13 mouse cellular contexts compared by ENCODE assay signal in the genomic region with DNA sequence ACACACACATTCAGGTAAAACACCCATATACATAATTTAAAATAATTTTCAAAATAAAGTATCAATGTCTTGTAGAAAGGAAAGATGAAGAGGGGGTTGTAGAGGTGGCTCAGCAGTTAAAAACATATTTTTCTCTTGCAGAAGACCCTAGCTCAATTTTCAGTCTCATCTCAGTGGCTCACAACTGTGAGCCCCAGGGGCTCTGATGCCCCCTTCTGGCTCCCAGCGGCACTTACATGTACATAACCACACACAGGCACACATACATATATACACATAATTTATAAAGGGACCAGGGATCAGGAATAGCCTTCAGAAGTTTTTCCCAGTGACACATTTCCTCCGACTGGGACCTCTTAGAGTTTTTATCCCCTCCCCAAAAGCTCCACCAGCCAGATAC. TPM values are rescaled to one million over a fixed set of nuclear protein-coding genes. Genes with fewer than 3 reads are reported as not detected.
DNase-seq lines count a peak whose midpoint lies in the region; ATAC-seq and TF ChIP-seq lines count a peak whose summit lies in the region.
"Had no signal": no experiment of that assay in that cellular context is flagged by ENCODE, and none has a peak within 500 bp of the region (broad histone marks: within the 10 kb centered on the region; RNA-seq: fewer than 3 reads in every experiment).

No protein-coding gene starts in this region.

- H3K4me3 ChIP-seq in heart, embryonic 15.5 days = no peak overlapping the region
- H3K4me3 ChIP-seq in lung, embryonic 15.5 days = no peak overlapping the region
- H3K4me3 ChIP-seq in heart, postnatal 0 days (ENCODE audit: low read depth, low read length) = no peak overlapping the region
- no peak overlapping the region for H3K4me3 ChIP-seq in stomach, postnatal 0 days (ENCODE audit: low read depth, low read length)
- H3K4me3 ChIP-seq: forebrain, embryonic 12.5 days had no signal

- no peak for ATAC-seq in heart, embryonic 15.5 days (replicated peaks; ENCODE audit: insufficient number of reproducible peaks, insufficient read depth, low FRiP score, low read depth)
- ATAC-seq in lung, embryonic 15.5 days (ENCODE audit: borderline replicate concordance, extremely low read depth, low FRiP score, low TSS enrichment) = no peak
- no peak for ATAC-seq in heart, postnatal 0 days (ENCODE audit: insufficient read depth, low read depth)
- no peak for ATAC-seq in stomach, postnatal 0 days (ENCODE audit: low FRiP score, low TSS enrichment)

- H3K9me3 ChIP-seq in heart, embryonic 15.5 days (replicated peaks) = no peaks in the 10 kb centered on the region
- no peaks in the 10 kb centered on the region for H3K9me3 ChIP-seq in lung, embryonic 15.5 days
- H3K9me3 ChIP-seq in heart, postnatal 0 days (replicated peaks; ENCODE audit: control insufficient read depth, low read length) = no peaks in the 10 kb centered on the region
- no peaks in the 10 kb centered on the region for H3K9me3 ChIP-seq in stomach, postnatal 0 days (ENCODE audit: control insufficient read depth, low read length)
- H3K9me3 ChIP-seq: forebrain, embryonic 12.5 days; limb, embryonic 12.5 days had no signal

- H3K9ac ChIP-seq in heart, embryonic 15.5 days = no peak overlapping the region
- no peak overlapping the region for H3K9ac ChIP-seq in lung, embryonic 15.5 days
- H3K9ac ChIP-seq in heart, postnatal 0 days (replicated peaks; ENCODE audit: low read depth, low read length) = no peak overlapping the region
- no peak overlapping the region for H3K9ac ChIP-seq in stomach, postnatal 0 days (ENCODE audit: low read length)
- H3K9ac ChIP-seq: forebrain, embryonic 12.5 days; limb, embryonic 12.5 days had no signal

- no peak for TF ChIP-seq EP300 in heart, postnatal 0 days (IDR thresholded peaks at IDR 0.05; ENCODE audit: low read depth)
- TF ChIP-seq EP300 in stomach, postnatal 0 days (optimal IDR thresholded peaks at IDR 0.05) = no peak

- intact Hi-C loops in heart, postnatal 10 days (cut with DNase I) = loop anchor here (5.0 kb wide), 3 partner anchors 35 to 145 kb away; no protein-coding TSS in a partner anchor

- 0 out of 2 replicates have a peak, but pooled peaks have one; percentile 6 for TF ChIP-seq CTCF in heart, postnatal 0 days (IDR thresholded peaks at IDR 0.05; ENCODE audit: low read depth)
- peak; percentile 33 for TF ChIP-seq CTCF in stomach, postnatal 0 days (IDR thresholded peaks at IDR 0.05; ENCODE audit: low read depth)

- no peaks in the 10 kb centered on the region for H3K27me3 ChIP-seq in heart, embryonic 15.5 days
- H3K27me3 ChIP-seq in lung, embryonic 15.5 days = no peaks in the 10 kb centered on the region
- H3K27me3 ChIP-seq in heart, postnatal 0 days (ENCODE audit: control insufficient read depth, insufficient read depth, low read length) = no peaks in the 10 kb centered on the region
- no peaks in the 10 kb centered on the region for H3K27me3 ChIP-seq in stomach, postnatal 0 days (ENCODE audit: control insufficient read depth, insufficient read depth, low read length)
- H3K27me3 ChIP-seq: forebrain, embryonic 12.5 days had no signal

- peak overlapping the region; percentile 79 for H3K27ac ChIP-seq in heart, embryonic 15.5 days
- peak overlapping the region; percentile 87 for H3K27ac ChIP-seq in lung, embryonic 15.5 days
- H3K27ac ChIP-seq in heart, postnatal 0 days (ENCODE audit: low read depth) = peak overlapping the region; percentile 75
- H3K27ac ChIP-seq in stomach, postnatal 0 days (replicated peaks) = no peak overlapping the region
- H3K27ac ChIP-seq: forebrain, embryonic 12.5 days had no signal

- no peaks in the 10 kb centered on the region for H3K36me3 ChIP-seq in heart, embryonic 15.5 days
- no peaks in the 10 kb centered on the region for H3K36me3 ChIP-seq in lung, embryonic 15.5 days
- no peaks in the 10 kb centered on the region for H3K36me3 ChIP-seq in heart, postnatal 0 days (replicated peaks; ENCODE audit: control insufficient read depth, insufficient read depth, low read length)
- no peaks in the 10 kb centered on the region for H3K36me3 ChIP-seq in stomach, postnatal 0 days (ENCODE audit: control insufficient read depth, insufficient read depth, low read length)
- H3K36me3 ChIP-seq: forebrain, embryonic 12.5 days; limb, embryonic 12.5 days had no signal

- DNase-seq in heart, postnatal 10 days = no peak
- no peak for DNase-seq in lung, postnatal 25 days (ENCODE audit: low spot score)
- DNase-seq in heart, postnatal 0 days (ENCODE audit: low spot score) = no peak
- no peak for DNase-seq in stomach, postnatal 0 days (ENCODE audit: low spot score)
- no peak for DNase-seq in adrenal gland, postnatal 14 days
- DNase-seq: cerebellum, adult 2 months; kidney, adult 2 months had no signal

- H3K4me2 ChIP-seq in heart, embryonic 15.5 days = no peak overlapping the region
- H3K4me2 ChIP-seq in lung, embryonic 15.5 days = no peak overlapping the region
- H3K4me2 ChIP-seq in heart, postnatal 0 days (ENCODE audit: low read depth, low read length) = no peak overlapping the region
- no peak overlapping the region for H3K4me2 ChIP-seq in stomach, postnatal 0 days (replicated peaks; ENCODE audit: low read depth)
- H3K4me2 ChIP-seq: forebrain, embryonic 12.5 days had no signal

- WGBS in heart, embryonic 15.5 days = 90% methylated on average over 2 of the region's 2 CpGs
- WGBS in lung, embryonic 15.5 days = 91% methylated on average over 2 of the region's 2 CpGs
- WGBS in heart, postnatal 0 days = 92% methylated on average over 2 of the region's 2 CpGs
- 94% methylated on average over 2 of the region's 2 CpGs for WGBS in stomach, postnatal 0 days

- H3K4me1 ChIP-seq in heart, embryonic 15.5 days (replicated peaks) = peaks cover 20% of the 10 kb centered on the region
- peaks cover 27% of the 10 kb centered on the region for H3K4me1 ChIP-seq in lung, embryonic 15.5 days
- H3K4me1 ChIP-seq in heart, postnatal 0 days (ENCODE audit: control insufficient read depth, insufficient read depth) = peaks cover 18% of the 10 kb centered on the region
- no peaks in the 10 kb centered on the region; the same call in 1 of the 2 replicates for H3K4me1 ChIP-seq in stomach, postnatal 0 days (replicated peaks; ENCODE audit: control insufficient read depth, insufficient read depth)
- H3K4me1 ChIP-seq: forebrain, embryonic 12.5 days had no signal

RNA-seq across cellular contexts. Expression of a gene that starts 7.6 kb away (rescaled TPM):
- polyA plus RNA-seq in heart, embryonic 15.5 days (2015; fragmentation: Nextera tagmentation; extraction: Ambion mirVana) = not detected in 2 replicates
- not detected for total RNA-seq in heart, postnatal 10 days (2021)
- polyA plus RNA-seq in lung, embryonic 15.5 days (2015; fragmentation: Nextera tagmentation; extraction: Ambion mirVana) = not detected in 2 replicates
- total RNA-seq in heart, postnatal 0 days (2014; rRNA removed; ENCODE audit: low replicate concordance) = not detected in 2 replicates
- polyA plus RNA-seq in heart, postnatal 0 days (2015; fragmentation: Nextera tagmentation; extraction: Ambion mirVana) = not detected in 2 replicates
- 0.07 TPM in 1 of 2 replicates, not detected in the other for polyA plus RNA-seq in stomach, postnatal 0 days (2015; fragmentation: Nextera tagmentation; extraction: Ambion mirVana)
- not detected in 2 replicates for total RNA-seq in adrenal gland, postnatal 14 days (2021)
- total RNA-seq: gastrocnemius, adult 8-10 months; layer of hippocampus, postnatal 10 days had no signal
- polyA plus RNA-seq: cerebellum, adult 2 months; forebrain, embryonic 12.5 days; limb, embryonic 12.5 days had no signal
